Mouse (Mus musculus) retina, postnatal 1 day (tissue): ENCODE data around the gene Fuk.
"Not testable (repeated sequence)": the region's sequence is repeated elsewhere in the genome, so short reads cannot be mapped to it uniquely, and the experiment has no call there.

Experiments
- DNase-seq: peaks from one replicate; pipeline ENCODE4 v3.0.0-alpha.2; 2012

The Fuk gene

DNA sequence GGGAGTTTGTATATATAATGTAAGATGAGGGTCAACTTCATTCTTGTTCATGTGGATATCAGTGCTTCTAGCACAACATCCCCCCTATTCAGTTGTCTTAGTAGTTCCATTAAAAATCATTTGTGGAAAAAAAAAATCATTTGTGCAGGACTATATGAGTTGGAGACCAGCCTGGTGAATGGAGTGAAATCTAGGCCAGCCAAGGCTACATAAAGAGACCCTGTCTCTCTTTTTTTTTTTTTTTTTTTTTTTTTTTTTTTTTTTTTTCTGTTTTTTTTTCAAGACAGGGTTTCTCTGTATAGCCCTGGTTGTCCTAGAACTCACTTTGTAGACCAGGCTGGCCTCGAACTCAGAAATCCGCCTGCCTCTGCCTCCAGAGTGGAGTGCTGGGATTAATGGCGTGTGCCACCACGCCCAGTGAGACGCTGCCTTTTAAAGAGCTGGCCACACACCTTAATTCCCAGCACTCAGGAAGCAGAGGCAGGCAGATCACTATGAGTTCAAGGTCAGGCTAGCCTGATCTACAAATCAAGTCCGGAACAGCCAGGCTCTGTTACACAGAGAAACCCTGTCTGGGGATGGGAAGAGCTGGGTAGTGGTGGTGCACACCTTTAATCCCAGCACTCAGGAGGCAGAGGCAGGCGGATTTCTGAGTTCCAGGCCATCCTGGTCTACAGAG is 40.8 kb downstream of the Fuk start:
- DNase-seq, result not testable (repeated sequence)

DNA sequence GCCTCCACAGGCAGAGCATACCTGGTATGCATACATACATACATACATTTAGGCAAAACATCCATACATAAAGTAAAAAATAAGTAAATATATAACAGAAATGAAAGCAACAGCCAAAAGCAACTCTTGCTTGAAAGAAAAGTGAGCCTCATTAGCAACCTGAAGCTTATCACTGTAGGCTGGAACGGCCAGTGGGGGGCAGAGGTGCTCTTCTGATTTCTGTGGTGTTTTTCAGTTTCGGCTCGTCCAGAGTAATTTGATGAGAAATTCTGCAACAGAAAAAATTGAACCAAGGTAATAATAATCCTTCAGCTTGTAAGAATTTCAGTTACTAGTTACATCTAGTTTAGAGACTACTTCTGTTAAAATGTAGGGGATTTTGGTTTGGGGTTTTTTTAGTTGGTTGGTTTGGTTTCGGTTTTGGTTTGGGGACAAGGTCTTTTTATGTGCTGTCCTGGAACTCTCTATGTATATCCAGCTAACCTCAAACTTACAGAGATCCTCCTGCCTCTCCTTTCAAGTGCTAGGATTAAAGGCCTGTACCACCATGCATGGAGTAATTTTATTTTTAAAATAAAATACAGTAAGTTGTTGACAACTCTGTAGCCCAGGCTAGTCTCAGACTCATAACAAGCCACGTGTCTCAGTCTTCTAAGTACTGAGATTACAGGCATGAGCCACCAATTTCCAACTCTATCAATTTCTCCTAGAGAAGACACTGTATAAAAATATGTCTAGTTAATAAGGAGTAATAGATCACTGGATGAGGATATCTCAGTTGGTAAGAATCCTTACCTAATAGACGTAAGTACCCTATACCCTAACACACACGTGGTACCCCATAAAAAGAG is 42.4 kb downstream of the Fuk start:
- DNase-seq, result peak; percentile 20

GRCm38 (mm10) chr8:110856760-110857461 is 45.4 kb downstream of the Fuk start:
- peak; percentile 5 for DNase-seq

DNA sequence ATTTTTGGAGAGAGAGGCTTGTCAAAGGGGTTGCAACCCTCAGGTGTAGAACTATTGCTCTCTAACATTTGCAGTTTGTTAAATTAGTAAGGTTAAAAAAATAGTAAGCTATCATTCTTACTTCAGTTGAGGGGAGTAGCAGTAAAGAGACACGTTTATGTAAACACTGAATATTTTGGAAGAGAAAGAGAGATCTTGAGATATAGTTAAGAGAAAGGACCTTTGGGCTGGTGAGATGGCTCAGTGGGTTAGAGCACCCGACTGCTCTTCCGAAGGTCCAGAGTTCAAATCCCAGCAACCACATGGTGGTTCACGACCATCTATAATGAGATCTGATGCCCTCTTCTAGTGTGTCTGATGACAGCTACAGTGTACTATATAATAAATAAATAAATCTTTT is 46.2 kb downstream of the Fuk start:
- not testable (repeated sequence) for DNase-seq

GRCm38 (mm10) chr8:110851186-110851585 is 51.1 kb downstream of the Fuk start:
- no peak for DNase-seq

- no peak for DNase-seq
Measured at GRCm38 (mm10) chr8:110847645-110848495, 54.4 kb downstream of the Fuk start.

- DNase-seq, result no peak
Measured at GRCm38 (mm10) chr8:110847171-110847549, 55.1 kb downstream of the Fuk start.

DNA sequence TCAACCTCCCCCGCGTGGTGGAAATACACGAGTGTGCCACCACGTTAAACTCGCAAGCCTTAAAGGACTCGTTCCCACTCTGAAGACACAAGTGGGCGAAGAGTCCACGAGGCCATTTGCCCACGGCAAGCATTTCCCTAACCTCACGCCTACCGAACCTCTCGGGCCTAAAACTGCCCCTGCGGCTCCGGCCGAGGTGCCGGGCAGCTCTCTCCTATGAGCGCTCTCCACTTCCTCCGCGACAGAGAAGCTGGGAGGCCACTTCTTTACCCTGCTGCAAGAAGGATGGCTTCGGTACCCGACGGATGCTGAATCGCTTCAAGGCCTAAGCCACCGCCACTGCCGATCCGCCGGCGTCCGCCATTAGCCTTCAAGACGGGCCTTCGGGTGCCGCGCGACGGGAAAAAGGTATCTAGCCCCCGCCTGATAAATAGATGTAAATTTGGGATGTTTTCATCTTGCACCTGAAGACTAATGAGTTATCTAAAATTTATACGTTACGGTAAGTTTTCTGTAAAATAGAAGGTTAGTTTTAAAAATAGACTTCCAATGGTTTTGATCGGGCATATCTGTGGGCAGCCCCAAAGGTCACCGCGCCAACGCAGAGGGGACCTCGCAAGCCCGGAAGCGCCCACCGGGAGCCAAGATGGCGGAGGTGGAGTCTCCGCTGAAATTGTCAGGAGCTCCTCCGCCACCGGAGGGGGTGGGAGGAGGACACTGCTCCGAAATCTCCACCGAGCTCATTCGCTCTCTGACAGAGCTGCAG is 55.7 kb downstream of the Fuk start, which contains the start of the genes Cog4 and Sf3b3:
Gene Cog4 (plus strand): TSS at position 196 of the 766 bp plus-strand sequence.
Gene Sf3b3 (minus strand): TSS at position 383 of the 766 bp plus-strand sequence.
- peak; percentile 95 for DNase-seq

DNA sequence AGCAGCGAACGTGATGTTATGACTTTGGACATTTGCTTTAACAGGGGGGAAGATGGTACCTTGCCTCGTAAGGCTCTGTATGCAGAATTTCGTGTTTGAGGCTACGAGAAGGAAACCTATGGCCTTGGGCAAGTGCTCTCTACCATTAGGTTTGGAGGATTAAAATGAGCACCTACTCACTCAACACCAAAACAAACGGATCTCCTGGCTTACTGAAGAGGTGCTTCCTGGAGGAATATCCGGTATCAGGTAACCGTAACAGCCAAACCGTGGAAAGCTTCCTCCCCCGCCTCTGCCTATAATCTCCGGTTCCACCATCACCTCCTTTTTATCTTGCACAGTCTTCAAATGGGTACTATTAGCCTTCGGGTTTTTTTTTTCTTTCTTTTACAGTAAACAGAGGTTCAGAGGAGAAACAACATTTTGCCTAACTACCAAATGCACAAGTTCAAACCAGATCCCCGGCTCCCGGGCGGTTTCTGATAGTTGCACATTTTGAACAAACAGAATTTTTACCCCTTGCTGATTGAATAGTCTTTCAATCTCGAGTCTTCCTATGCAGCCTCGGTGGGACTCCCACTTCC is 56.4 kb downstream of the Fuk start:
- peak; percentile 11 for DNase-seq

DNA sequence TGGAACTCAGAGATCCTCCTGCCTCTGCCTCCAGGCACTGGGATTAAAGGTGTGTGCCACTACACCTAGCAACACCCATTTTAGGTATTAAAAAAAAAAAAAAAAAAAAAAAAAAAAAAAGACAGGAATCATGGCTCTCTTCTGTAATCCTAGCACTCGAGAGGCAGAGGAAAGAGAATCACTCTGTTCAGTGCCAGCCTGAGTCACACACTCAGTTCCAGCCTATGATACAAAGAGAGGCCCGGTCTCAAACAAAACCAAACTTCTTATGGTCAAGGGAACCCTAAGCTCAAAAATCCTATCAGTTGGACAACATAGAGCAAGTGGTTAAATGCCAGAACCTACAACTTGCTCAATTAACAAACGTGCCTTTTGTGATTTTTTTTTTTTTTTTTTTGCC is 57.3 kb downstream of the Fuk start:
- no peak for DNase-seq

GRCm38 (mm10) chr8:110843207-110843606 is 59.1 kb downstream of the Fuk start:
- DNase-seq, result no peak

- DNase-seq, result no peak
Measured at GRCm38 (mm10) chr8:110842012-110842574, 60.2 kb downstream of the Fuk start.
